In the genomic region with DNA sequence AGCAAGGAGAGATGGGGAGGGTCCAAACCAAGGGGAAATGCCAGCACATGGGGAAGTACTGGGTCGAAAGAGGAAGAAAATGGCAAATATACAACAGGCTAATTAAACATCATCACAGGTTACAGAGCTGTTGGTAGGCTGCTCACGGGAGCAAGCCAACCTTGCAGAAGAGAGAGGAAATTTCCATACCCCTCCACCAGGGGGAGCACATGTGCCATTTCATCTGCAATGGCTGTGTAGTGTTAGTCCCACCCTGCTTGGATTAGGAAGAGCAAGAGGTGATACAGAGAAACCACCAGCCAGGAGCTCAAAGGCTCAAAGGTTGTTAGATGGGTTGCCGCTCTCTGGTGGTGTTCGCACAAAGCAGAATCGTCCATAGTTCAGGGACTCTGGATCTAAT, we compare ENCODE assay signal across 8 mouse cellular contexts.
A peak's percentile ranks its signal among the peaks of the same experiment; 100 is the strongest.
DNase-seq lines count a peak whose midpoint lies in the region.
"Had no signal": no experiment of that assay in that cellular context is flagged by ENCODE, and none has a peak within 500 bp of the region (broad histone marks: within the 10 kb centered on the region; RNA-seq: fewer than 3 reads in every experiment).

No protein-coding gene starts in this region.

- DNase-seq in ovary, adult 18-20 months (ENCODE audit: low spot score), result peak; percentile 20
- no peak for DNase-seq in ovary, postnatal 10 days (ENCODE audit: low spot score)
- DNase-seq in adrenal gland, adult 18-20 months (ENCODE audit: low spot score in 2 of 2), result peak; percentile 68 to 72
- peak; percentile 48 to 67 for DNase-seq in frontal cortex, postnatal 36 days (ENCODE audit: low spot score in 2 of 2)
- peak; percentile 32 for DNase-seq in large intestine, adult 2 months (ENCODE audit: low read depth, low spot score)
- peak; percentile 86 for DNase-seq in lung, postnatal 10 days
- DNase-seq in splenic B cell, adult 2 months (ENCODE audit: low read depth, low spot score), result peak; percentile 63

- H3K36me3 ChIP-seq in splenic B cell, adult 2 months (ENCODE audit: control insufficient read depth, insufficient read depth, low read length, poor library complexity, severe bottlenecking), result no peaks in the 10 kb centered on the region
- H3K36me3 ChIP-seq: neural tube, embryonic 12.5 days had no signal

- 46% methylated on average over 5 of the region's 5 CpGs for WGBS in large intestine, adult 2 months

- no peaks in the 10 kb centered on the region for H3K27me3 ChIP-seq in splenic B cell, adult 2 months (ENCODE audit: control insufficient read depth, insufficient read depth, low read length, poor library complexity, severe bottlenecking)
- H3K27me3 ChIP-seq: neural tube, embryonic 12.5 days had no signal
